Mouse (Mus musculus): ENCODE measurements around the gene Plin5.

GRCm38 (mm10) chr17:56119431-56119830 is 2.0 kb upstream of the Plin5 start:
- TF ChIP-seq POLR2A (IDR thresholded peaks at IDR 0.05; ENCODE audit: insufficient read length, low read depth): no peak
- no peak for TF ChIP-seq MAX (IDR thresholded peaks at IDR 0.05; ENCODE audit: low read depth)
- TF ChIP-seq USF1 (IDR thresholded peaks at IDR 0.05; ENCODE audit: low read depth): no peak
- TF ChIP-seq MYOD1 (IDR thresholded peaks at IDR 0.05; ENCODE audit: control insufficient read depth in 1 of 3, insufficient read length in 2 of 3, low read depth in 2 of 3): no peak
- TF ChIP-seq POLR2AphosphoS2 (IDR thresholded peaks at IDR 0.05; ENCODE audit: insufficient read length, low read depth): no peak
- no peak for TF ChIP-seq CEBPB (IDR thresholded peaks at IDR 0.05; ENCODE audit: insufficient read depth, poor library complexity, severe bottlenecking)
- no peak for TF ChIP-seq E2F4 (IDR thresholded peaks at IDR 0.05; ENCODE audit: insufficient read depth)
- no peak for TF ChIP-seq MYOG (IDR thresholded peaks at IDR 0.05; ENCODE audit: control insufficient read depth in 1 of 3, insufficient read depth in 1 of 3, insufficient read length in 2 of 3, low read depth in 2 of 3)
- TF ChIP-seq TCF12 (IDR thresholded peaks at IDR 0.05; ENCODE audit: insufficient read depth, poor library complexity, severe bottlenecking): no peak
- no peak for TF ChIP-seq TCF3 (IDR thresholded peaks at IDR 0.05; ENCODE audit: insufficient read length, low read depth)
- TF ChIP-seq SRF (IDR thresholded peaks at IDR 0.05; ENCODE audit: control insufficient read depth, insufficient read length, low read depth): no peak
